Mouse (Mus musculus) urinary bladder, adult 2 months (tissue): ENCODE results near the gene Catsperg2. TPM values are rescaled to one million over a fixed set of nuclear protein-coding genes. Genes with fewer than 3 reads are reported as not detected.
A peak's percentile ranks its signal among the peaks of the same experiment; 100 is the strongest.
"Not testable (repeated sequence)": the region's sequence is repeated elsewhere in the genome, so short reads cannot be mapped to it uniquely, and the experiment has no call there.

Source experiments
- DNase-seq: peaks from one replicate; pipeline ENCODE4 v3.0.0; 2022; ENCODE audit warnings: low spot score
- polyA plus RNA-seq: library from polyadenylated mRNA; depleted of rRNA; stranded (reverse); fragments of >200 nt; gene quantifications from 2 replicates; pipeline ENCODE4 v1.2.3, GENCODE M21; 2012; rRNA removed

Catsperg2 gene
- polyA plus RNA-seq, result not detected in 2 replicates

DNA sequence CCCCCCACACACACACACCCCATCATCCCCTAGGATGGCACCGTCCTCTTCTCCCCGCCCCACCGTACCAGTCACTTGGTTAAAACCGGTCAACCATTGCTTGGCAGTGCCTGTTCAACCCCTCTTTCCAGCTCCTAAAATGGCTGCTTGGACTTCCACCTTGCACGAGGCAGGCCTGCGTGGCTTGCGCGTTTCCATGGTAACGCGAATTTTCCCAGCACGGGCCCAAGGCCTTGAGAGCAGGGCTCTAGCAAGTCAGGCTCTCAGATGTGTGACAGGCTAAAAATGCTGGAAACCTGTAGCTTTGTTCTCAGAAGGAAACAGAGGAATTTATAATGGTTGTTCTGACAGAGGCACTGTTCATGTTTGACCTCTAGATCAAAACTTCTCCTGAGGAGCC lies at the start of gene Catsperg2:
TSS of gene Catsperg2 (minus strand) at position 173 of the 400 bp plus-strand sequence.
- DNase-seq, result not testable (repeated sequence)

- no peak for DNase-seq
Observed at GRCm38 (mm10) chr7:29776568-29776967, 49.7 kb upstream of the Catsperg2 start.

- DNase-seq, result no peak
Observed at GRCm38 (mm10) chr7:29774371-29774770, 47.5 kb upstream of the Catsperg2 start.

- DNase-seq, result no peak
Observed at GRCm38 (mm10) chr7:29773503-29773902, 46.7 kb upstream of the Catsperg2 start.

GRCm38 (mm10) chr7:29768980-29769379 lies 42.1 kb upstream of the Catsperg2 start:
- DNase-seq, result no peak

GRCm38 (mm10) chr7:29768090-29768900 lies 41.5 kb upstream of the Catsperg2 start, which contains the start of gene Zfp84:
Zfp84 (plus strand) TSS chr7:29768552.
- DNase-seq, result peak; percentile 60

- peak; percentile 60 for DNase-seq
Observed at GRCm38 (mm10) chr7:29767058-29767686, 40.3 kb upstream of the Catsperg2 start.

DNA sequence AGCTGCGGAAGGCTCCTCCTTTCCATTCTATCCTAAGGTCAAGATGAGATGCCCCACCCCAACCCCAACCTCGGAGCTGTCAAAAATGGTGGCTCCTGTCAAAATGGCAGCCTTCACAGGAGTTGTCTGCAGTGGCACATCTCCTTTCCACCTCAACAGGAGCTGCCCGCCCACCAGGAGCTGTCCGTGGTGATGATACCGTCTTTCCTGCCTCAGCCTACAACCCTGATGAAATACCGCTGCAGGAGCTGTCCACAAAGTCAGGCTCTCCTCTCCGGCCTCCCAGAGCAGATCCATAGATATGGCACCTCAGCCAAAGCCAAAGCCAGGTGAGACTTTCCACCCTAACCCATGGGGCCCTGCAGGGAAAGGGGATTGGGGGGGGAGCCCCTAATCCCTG lies 37.9 kb upstream of the Catsperg2 start:
- no peak for DNase-seq

- no peak for DNase-seq
Observed at GRCm38 (mm10) chr7:29760476-29760875, 33.6 kb upstream of the Catsperg2 start.

DNA sequence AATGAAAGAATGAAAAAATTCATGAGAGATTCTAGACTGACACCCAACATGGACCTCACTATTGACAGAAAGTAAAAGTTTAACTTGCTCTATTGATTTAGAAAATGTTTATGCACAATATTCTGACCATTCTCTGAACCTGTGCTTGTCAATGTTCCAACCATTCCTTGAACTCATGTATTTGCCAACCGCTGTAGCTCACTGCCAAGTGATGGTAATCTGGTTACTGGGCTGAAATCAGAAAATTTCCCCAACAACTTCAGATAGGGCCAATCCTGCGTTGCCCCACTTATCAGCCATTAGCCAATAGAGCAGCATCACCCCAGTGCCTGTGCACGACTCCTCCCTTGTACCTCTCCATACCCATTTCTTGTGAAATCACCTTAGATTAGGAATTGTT lies 15.4 kb upstream of the Catsperg2 start:
- no peak for DNase-seq

- DNase-seq, result no peak
Observed at GRCm38 (mm10) chr7:29728055-29728454, 1.2 kb upstream of the Catsperg2 start.

DNA sequence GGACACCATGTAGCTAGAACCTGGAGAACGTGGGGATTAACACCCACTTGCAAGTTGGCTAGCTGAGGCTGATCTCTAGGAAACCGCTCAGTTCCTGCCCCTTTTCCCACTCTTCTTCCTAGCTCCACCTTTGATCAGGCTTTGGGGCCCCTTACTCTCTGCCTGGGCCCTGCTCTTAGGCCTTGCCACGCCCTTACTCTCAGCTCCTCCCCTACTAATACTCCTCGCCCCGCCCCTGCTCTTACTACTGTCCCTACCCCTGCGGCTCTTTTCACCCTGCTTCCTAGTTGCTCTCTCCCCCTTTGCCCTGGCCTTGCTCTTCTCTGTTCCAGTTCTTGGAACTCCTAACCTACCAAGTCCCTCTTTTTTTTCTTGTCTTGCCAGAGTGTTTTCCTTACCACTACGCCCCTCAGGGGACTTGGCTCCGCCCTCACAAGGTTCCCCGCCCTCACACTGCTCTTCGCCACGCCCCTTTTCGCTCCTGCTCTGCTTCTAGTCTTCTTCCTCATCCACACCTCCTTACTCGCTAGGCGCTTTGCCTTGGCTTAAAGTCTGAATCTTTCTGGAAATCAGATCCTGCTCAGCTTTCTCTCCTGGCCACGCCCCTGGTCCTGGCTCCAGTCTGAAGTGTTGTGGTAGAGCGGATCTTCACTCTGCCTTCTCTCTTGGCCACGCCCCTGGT lies 1.2 kb downstream of the Catsperg2 start:
- DNase-seq, result not testable (repeated sequence)

- DNase-seq, result not testable (repeated sequence)
Observed at GRCm38 (mm10) chr7:29708891-29709290, 17.9 kb downstream of the Catsperg2 start.

DNA sequence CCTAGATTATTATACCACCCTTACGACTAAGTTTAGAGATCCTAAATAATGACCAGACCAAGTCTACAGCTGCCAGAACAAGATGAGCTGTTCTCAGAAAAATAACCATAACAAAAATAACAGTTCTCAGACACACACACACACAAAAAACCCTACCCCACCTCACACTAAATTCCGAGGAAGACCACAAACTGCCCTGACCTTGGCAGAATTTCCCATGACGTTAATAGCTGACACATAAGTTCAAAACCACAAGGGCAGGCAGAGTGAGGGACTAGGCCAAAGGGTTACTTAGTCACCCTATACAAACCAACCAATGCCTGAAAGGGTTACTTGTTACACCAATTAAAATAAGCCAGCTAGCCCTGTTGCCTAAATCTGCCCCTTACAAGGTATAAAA lies 31.6 kb downstream of the Catsperg2 start:
- DNase-seq, result not testable (repeated sequence)

DNA sequence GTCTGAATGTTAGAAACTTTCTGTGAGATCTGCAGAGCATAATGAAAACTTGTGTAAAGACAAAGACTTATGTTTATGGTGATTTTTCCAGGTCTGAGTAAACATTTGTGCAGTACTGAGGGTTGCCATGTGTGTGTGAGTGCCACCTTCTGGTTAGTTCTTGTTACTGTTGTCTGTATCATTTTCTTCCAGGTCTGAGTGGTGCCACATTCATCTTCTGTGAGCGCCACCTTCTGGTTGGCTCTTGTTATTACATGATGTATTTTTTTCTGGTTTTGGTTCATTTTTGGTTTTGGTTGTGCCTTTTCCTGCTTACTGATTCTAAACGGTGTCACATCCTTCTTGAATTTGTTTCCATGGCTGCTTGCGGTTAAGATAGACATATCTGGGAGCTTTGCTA lies 45.0 kb downstream of the Catsperg2 start:
- DNase-seq, result no peak

Other genes with a start within 250 kb of the Catsperg2 start
- 18.4 and 32.6 TPM in 2 replicates for gene Sipa1l3, start 208.4 kb downstream of the Catsperg2 start, polyA plus RNA-seq
- gene Zfp84, start 41.5 kb upstream of the Catsperg2 start, polyA plus RNA-seq, result 9.7 and 10.1 TPM in 2 replicates
- 2.7 and 3.7 TPM in 2 replicates for gene Zfp30, start 57.0 kb upstream of the Catsperg2 start, polyA plus RNA-seq
- gene Zfp790, start 89.1 kb upstream of the Catsperg2 start, polyA plus RNA-seq, result 8.8 and 9.2 TPM in 2 replicates
- 1.1 and 1.4 TPM in 2 replicates for gene Zfp940, start 126.6 kb upstream of the Catsperg2 start, polyA plus RNA-seq
- gene Zfp420, start 132.9 kb upstream of the Catsperg2 start, polyA plus RNA-seq, result 7.0 and 8.1 TPM in 2 replicates
- gene Zfp27, start 179.5 kb upstream of the Catsperg2 start, polyA plus RNA-seq, result 6.0 and 6.8 TPM in 2 replicates
- 7.5 and 8.1 TPM in 2 replicates for gene Zfp383, start 181.2 kb upstream of the Catsperg2 start, polyA plus RNA-seq
- 7.7 TPM in 2 replicates for gene Zfp74, start 227.1 kb upstream of the Catsperg2 start, polyA plus RNA-seq